22 mouse cellular contexts compared by ENCODE assay signal in the genomic region with DNA sequence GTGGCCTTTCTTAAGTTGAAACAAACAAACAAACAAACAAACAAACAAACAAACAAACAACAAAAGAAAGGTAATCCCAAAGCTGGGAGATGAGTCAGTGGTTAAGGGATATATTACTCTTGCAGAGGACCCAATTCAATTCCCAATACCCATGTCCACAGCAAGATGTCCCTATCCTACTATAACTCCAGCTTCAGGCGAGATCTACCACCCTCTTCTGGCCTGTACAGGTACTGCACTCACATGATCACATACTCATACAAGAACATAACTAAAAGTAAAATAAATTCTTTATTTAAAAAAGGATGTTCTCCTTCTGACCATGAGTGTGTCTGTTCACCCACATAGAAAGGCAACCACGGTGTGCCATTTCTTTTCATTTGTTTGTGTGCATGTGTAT.
DNase-seq lines count a peak whose midpoint lies in the region; ATAC-seq and TF ChIP-seq lines count a peak whose summit lies in the region.
"Had no signal": no experiment of that assay in that cellular context is flagged by ENCODE, and none has a peak within 500 bp of the region (broad histone marks: within the 10 kb centered on the region; RNA-seq: fewer than 3 reads in every experiment).

No protein-coding gene starts in this region.

- H3K27me3 ChIP-seq in kidney, postnatal 0 days (ENCODE audit: insufficient read depth, low read length) = no peaks in the 10 kb centered on the region
- H3K27me3 ChIP-seq in midbrain, postnatal 0 days (ENCODE audit: insufficient read depth, low read length) = no peaks in the 10 kb centered on the region
- H3K27me3 ChIP-seq in midbrain, embryonic 13.5 days = no peaks in the 10 kb centered on the region; the same call in 1 of the 2 replicates
- H3K27me3 ChIP-seq: embryonic facial prominence, embryonic 12.5 days; hindbrain, embryonic 15.5 days; limb, embryonic 12.5 days; liver, embryonic 13.5 days; neural tube, embryonic 15.5 days had no signal

- H3K4me1 ChIP-seq in kidney, postnatal 0 days (replicated peaks; ENCODE audit: insufficient read depth, low read length) = no peaks in the 10 kb centered on the region
- H3K4me1 ChIP-seq in midbrain, postnatal 0 days (ENCODE audit: insufficient read depth, low read length) = no peaks in the 10 kb centered on the region
- no peaks in the 10 kb centered on the region for H3K4me1 ChIP-seq in midbrain, embryonic 13.5 days (replicated peaks)
- H3K4me1 ChIP-seq: embryonic facial prominence, embryonic 12.5 days; heart, embryonic 10.5 days; hindbrain, embryonic 15.5 days; liver, embryonic 13.5 days; neural tube, embryonic 15.5 days had no signal

- no peak overlapping the region for H3K4me2 ChIP-seq in kidney, postnatal 0 days (ENCODE audit: low read length)
- H3K4me2 ChIP-seq in midbrain, postnatal 0 days (ENCODE audit: low read depth, low read length, poor library complexity, severe bottlenecking) = no peak overlapping the region
- no peak overlapping the region for H3K4me2 ChIP-seq in midbrain, embryonic 13.5 days (replicated peaks)
- H3K4me2 ChIP-seq: embryonic facial prominence, embryonic 12.5 days; hindbrain, embryonic 15.5 days; limb, embryonic 12.5 days; liver, embryonic 13.5 days; neural tube, embryonic 15.5 days had no signal

- H3K9me3 ChIP-seq in kidney, postnatal 0 days (replicated peaks; ENCODE audit: low read length) = no peaks in the 10 kb centered on the region
- H3K9me3 ChIP-seq in midbrain, postnatal 0 days (ENCODE audit: low read length) = no peaks in the 10 kb centered on the region
- peaks cover 10% of the 10 kb centered on the region for H3K9me3 ChIP-seq in midbrain, embryonic 13.5 days
- H3K9me3 ChIP-seq: embryonic facial prominence, embryonic 12.5 days; neural tube, embryonic 15.5 days had no signal

- no peak overlapping the region for H3K9ac ChIP-seq in kidney, postnatal 0 days (ENCODE audit: low read depth, low read length)
- no peak overlapping the region for H3K9ac ChIP-seq in midbrain, postnatal 0 days (replicated peaks; ENCODE audit: low read length, poor library complexity, severe bottlenecking)
- no peak overlapping the region for H3K9ac ChIP-seq in midbrain, embryonic 13.5 days (replicated peaks)
- H3K9ac ChIP-seq: embryonic facial prominence, embryonic 12.5 days; hindbrain, embryonic 15.5 days; limb, embryonic 12.5 days; liver, embryonic 13.5 days; neural tube, embryonic 15.5 days had no signal

- TF ChIP-seq CTCF in kidney, postnatal 0 days (IDR thresholded peaks at IDR 0.05; ENCODE audit: low read depth) = 0 out of 2 replicates have a peak, but pooled peaks have one; percentile 3
- peak; percentile 10; the same call in 1 of the 2 replicates for TF ChIP-seq CTCF in midbrain, postnatal 0 days (IDR thresholded peaks at IDR 0.05)

- DNase-seq in kidney, postnatal 0 days (ENCODE audit: low spot score) = no peak
- DNase-seq in kidney, adult 9 months = no peak
- no peak for DNase-seq in midbrain, postnatal 0 days (ENCODE audit: low spot score)
- peak; percentile 56 for DNase-seq in ES-CJ7 (ENCODE audit: low read depth, low spot score)
- peak; percentile 0 for DNase-seq in induced T-regulatory cell, adult 2 months (ENCODE audit: low read depth)
- DNase-seq in cerebellum, adult 9-11 months = no peak
- no peak for DNase-seq in spleen, postnatal 14 days (ENCODE audit: low spot score in 2 of 2)
- DNase-seq: adrenal gland, postnatal 25 days; cerebellum, postnatal 25 days; heart, postnatal 4 days; kidney, adult 18-20 months; kidney, postnatal 10 days; liver, embryonic 13.5 days had no signal

- no peak overlapping the region for H3K27ac ChIP-seq in kidney, postnatal 0 days
- H3K27ac ChIP-seq in midbrain, postnatal 0 days (ENCODE audit: low read depth, low read length) = no peak overlapping the region
- H3K27ac ChIP-seq in midbrain, embryonic 13.5 days = no peak overlapping the region
- H3K27ac ChIP-seq: embryonic facial prominence, embryonic 12.5 days; heart, embryonic 10.5 days; hindbrain, embryonic 15.5 days; limb, embryonic 12.5 days; liver, embryonic 13.5 days; macrophage; neural tube, embryonic 15.5 days had no signal

- H3K36me3 ChIP-seq in kidney, postnatal 0 days (ENCODE audit: insufficient read depth, low read length) = no peaks in the 10 kb centered on the region
- H3K36me3 ChIP-seq in midbrain, postnatal 0 days (ENCODE audit: insufficient read depth, low read length) = no peaks in the 10 kb centered on the region
- H3K36me3 ChIP-seq in midbrain, embryonic 13.5 days = no peaks in the 10 kb centered on the region
- H3K36me3 ChIP-seq: embryonic facial prominence, embryonic 12.5 days; G1E; heart, embryonic 10.5 days; hindbrain, embryonic 15.5 days; liver, embryonic 13.5 days; neural tube, embryonic 15.5 days had no signal

- WGBS in kidney, postnatal 0 days = 53% methylated on average over 2 of the region's 2 CpGs
- WGBS in midbrain, postnatal 0 days = 66% methylated on average over 2 of the region's 2 CpGs
- WGBS in midbrain, embryonic 13.5 days = 59% methylated on average over 2 of the region's 2 CpGs

- H3K4me3 ChIP-seq in kidney, postnatal 0 days (replicated peaks; ENCODE audit: low read depth, low read length) = no peak overlapping the region
- H3K4me3 ChIP-seq in midbrain, postnatal 0 days (ENCODE audit: low read depth, low read length) = no peak overlapping the region
- H3K4me3 ChIP-seq in midbrain, embryonic 13.5 days (replicated peaks) = no peak overlapping the region
- H3K4me3 ChIP-seq: embryonic facial prominence, embryonic 12.5 days; heart, embryonic 10.5 days; hindbrain, embryonic 15.5 days; limb, embryonic 12.5 days; liver, embryonic 13.5 days; neural tube, embryonic 15.5 days had no signal

- no peak for ATAC-seq in kidney, postnatal 0 days (replicated peaks; ENCODE audit: low FRiP score, low read depth)
- ATAC-seq in midbrain, postnatal 0 days (ENCODE audit: low FRiP score) = no peak
- ATAC-seq in midbrain, embryonic 13.5 days = no peak
- ATAC-seq: lung, postnatal 0 days had no signal

Comparison
In these comparisons a context has a peak if more than half of its experiments do, and no peak if none do; other contexts are left out.
1. DNase-seq: peak in ES-CJ7 (single experiment) and induced T-regulatory cell, adult 2 months (single experiment); none in kidney, postnatal 0 days (single experiment), kidney, adult 9 months (single experiment), midbrain, postnatal 0 days (single experiment), cerebellum, adult 9-11 months (single experiment) and spleen, postnatal 14 days (0 of 2).